Mouse (Mus musculus) liver, embryonic 11.5 days (tissue): ENCODE results near the gene Lce1a1. TPM values are rescaled to one million over a fixed set of nuclear protein-coding genes. Genes with fewer than 3 reads are reported as not detected.

Source experiments
- ATAC-seq: fragments of 200-750 bp; cut with Nextera tagmentation; replicated peaks from 2 replicates; pipeline ENCODE4 v1.8.0; 2017; ENCODE audit warnings: moderate number of reproducible peaks, mild to moderate bottlenecking, moderate TSS enrichment, moderate library complexity; ENCODE audit not compliant: low FRiP score
- DNase-seq: peaks from one replicate; pipeline ENCODE4 v3.0.0-alpha.2; 2017; ENCODE audit warnings: low spot score
- H3K27ac ChIP-seq: fragments of 300-500 bp; sonication (generic); 2 replicates; pipeline ENCODE4 v1.5.1; 2014; ENCODE audit warnings: mild to moderate bottlenecking, low read depth, low read length, control low read depth
- H3K27me3 ChIP-seq: fragments of 300-500 bp; sonication (generic); replicated peaks from 2 replicates; pipeline ENCODE4 v1.6.1; 2014; ENCODE audit warnings: low read length, mixed read lengths; ENCODE audit not compliant: control insufficient read depth, insufficient read depth
- H3K36me3 ChIP-seq: fragments of 300-500 bp; sonication (generic); 2 replicates; pipeline ENCODE4 v1.6.1; 2014; ENCODE audit warnings: mild to moderate bottlenecking, low read length, moderate library complexity, mixed read lengths; ENCODE audit not compliant: control insufficient read depth, insufficient read depth
- H3K4me1 ChIP-seq: fragments of 300-500 bp; sonication (generic); replicated peaks from 2 replicates; pipeline ENCODE4 v1.6.1; 2014; ENCODE audit warnings: low read length, mixed read lengths; ENCODE audit not compliant: control insufficient read depth, insufficient read depth
- H3K4me2 ChIP-seq: fragments of 300-500 bp; sonication (generic); 2 replicates; pipeline ENCODE4 v1.6.1; 2014; ENCODE audit warnings: mild to moderate bottlenecking, control low read depth, moderate library complexity
- H3K4me3 ChIP-seq: fragments of 300-500 bp; sonication (generic); 2 replicates; pipeline ENCODE4 v1.5.1; 2014; ENCODE audit warnings: low read depth, low read length, control low read depth
- H3K9ac ChIP-seq: fragments of 300-500 bp; sonication (generic); 2 replicates; pipeline ENCODE4 v1.6.1; 2014; ENCODE audit warnings: low read depth, low read length, control low read depth
- H3K9me3 ChIP-seq: fragments of 300-500 bp; sonication (generic); 2 replicates; pipeline ENCODE4 v1.6.1; 2016; ENCODE audit warnings: low read length, inconsistent platforms, mixed read lengths; ENCODE audit not compliant: control insufficient read depth
- WGBS: fragments of 180-500 bp; shearing (Covaris S2); extraction: QIAGEN DNeasy Blood & Tissue Kit; methylation state at CpG from one replicate; pipeline ENCODE4 v1.1.7; 2014; 5-methylcytosine and 5-hydroxymethylcytosine counted together
- polyA plus RNA-seq: library from polyadenylated mRNA; unstranded; fragments of >200 nt; fragmentation: Nextera tagmentation; extraction: Ambion mirVana; gene quantifications from 2 replicates; pipeline ENCODE4 v1.2.1, GENCODE M21; 2014

The Lce1a1 gene
- polyA plus RNA-seq, 1 experiment from 2014 or later, result not detected

DNA sequence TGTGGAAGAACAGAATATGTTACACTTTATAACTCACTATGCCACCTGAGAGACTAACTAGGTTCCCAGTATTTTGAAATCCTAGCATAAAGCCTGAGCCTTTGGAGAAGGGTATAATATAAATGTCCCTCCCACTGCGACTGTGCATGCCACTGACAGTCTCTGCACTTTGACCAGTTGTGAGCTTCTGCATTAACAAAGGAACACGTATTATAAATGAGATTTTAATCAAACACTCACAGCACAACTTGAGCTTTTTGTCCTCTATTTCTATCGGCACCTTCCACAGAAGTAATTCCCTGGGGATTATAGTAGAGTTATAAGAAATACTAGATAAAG is 9.5 kb downstream of the Lce1a1 start:
- Histone ChIP-seq H3K4me3 (no peak overlapping the region), H3K27me3 (no peaks in the 10 kb centered on the region), H3K9ac (no peak overlapping the region), H3K4me2 (no peak overlapping the region), H3K4me1 (no peaks in the 10 kb centered on the region), H3K27ac (no peak overlapping the region), H3K36me3 (no peaks in the 10 kb centered on the region), H3K9me3 (no peaks in the 10 kb centered on the region)
- 77% methylated on average over 3 of the region's 3 CpGs for WGBS
- no peak for DNase-seq
- ATAC-seq, result no peak

DNA sequence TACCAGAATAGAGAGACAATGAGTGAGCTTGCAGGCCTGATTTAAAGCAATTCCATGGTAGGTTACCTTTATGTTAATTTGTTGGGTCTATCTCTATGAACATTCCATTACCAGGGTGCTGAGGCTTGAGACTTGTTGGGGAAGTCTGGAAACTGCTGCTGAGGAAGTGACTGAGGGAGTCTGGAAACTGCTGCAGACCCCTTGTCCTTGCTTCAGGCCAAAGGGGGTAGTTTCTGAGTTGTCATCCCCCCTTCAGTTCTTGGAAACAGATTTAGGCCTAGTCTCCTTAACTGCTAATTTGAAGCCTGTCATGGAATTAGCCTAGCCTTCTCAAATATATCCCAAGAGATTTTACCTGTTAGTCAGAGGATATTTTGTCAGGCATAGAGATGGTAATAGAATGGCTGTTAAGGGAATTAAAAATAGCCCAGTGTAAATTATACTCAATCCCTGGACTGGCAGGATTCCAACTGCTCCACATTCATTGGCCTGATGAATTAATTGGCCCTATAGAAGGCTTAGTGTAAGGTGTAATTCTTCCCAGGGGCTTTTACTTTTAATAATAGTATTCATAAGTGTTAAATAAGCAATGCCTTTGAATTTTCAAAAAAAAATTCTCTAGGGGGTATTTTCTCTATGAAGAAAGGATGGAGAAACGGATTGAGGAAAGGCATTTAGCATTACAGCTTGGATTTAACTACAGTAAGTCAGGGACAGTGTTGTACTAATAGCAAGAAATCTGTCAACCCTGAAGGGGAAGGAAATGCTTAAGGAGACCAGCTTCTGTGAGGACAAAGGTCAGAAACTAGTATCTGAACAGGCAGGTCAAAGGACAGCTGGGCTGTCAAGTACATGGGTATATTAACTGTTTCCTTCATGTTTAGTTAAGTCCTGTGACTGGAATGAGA is 10.1 kb downstream of the Lce1a1 start:
- ATAC-seq, result no peak
- no peaks in the 10 kb centered on the region for H3K9me3 ChIP-seq
- WGBS, result 42% methylated on average over 1 of the region's 1 CpGs

DNA sequence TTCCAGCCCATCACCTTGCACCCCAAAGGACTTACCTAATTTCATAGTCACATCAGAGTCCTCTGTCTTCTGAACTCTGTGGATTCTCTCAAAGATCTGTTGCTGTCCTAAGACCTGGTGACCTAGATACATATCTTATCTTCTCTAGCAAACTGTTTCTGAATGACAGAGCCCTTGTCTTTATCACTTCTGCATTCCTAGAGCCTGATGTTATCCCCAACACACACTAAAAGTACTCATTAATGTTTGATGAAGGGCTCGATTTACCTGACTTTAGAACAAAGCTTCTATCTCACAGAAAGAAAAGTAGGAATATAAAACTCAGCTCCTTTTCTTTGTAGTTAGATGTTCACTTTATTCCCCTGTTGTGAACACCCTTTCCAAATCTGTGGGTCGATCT is 26.5 kb downstream of the Lce1a1 start, which contains the start of gene Lce6a:
TSS of gene Lce6a (minus strand) at position 101 of the 400 bp plus-strand sequence.
- H3K9me3 ChIP-seq, result no peaks in the 10 kb centered on the region
- WGBS, result 66% methylated on average over 2 of the region's 2 CpGs

More for the DNA sequence above, 10.1 kb downstream of the Lce1a1 start:
- H3K9ac ChIP-seq, result no peak overlapping the region
- H3K4me3 ChIP-seq, result no peak overlapping the region
- no peaks in the 10 kb centered on the region for H3K36me3 ChIP-seq
- H3K27me3 ChIP-seq, result no peaks in the 10 kb centered on the region
- no peak for DNase-seq
- H3K4me2 ChIP-seq, result no peak overlapping the region
- H3K4me1 ChIP-seq, result no peaks in the 10 kb centered on the region
- no peak overlapping the region for H3K27ac ChIP-seq

DNA sequence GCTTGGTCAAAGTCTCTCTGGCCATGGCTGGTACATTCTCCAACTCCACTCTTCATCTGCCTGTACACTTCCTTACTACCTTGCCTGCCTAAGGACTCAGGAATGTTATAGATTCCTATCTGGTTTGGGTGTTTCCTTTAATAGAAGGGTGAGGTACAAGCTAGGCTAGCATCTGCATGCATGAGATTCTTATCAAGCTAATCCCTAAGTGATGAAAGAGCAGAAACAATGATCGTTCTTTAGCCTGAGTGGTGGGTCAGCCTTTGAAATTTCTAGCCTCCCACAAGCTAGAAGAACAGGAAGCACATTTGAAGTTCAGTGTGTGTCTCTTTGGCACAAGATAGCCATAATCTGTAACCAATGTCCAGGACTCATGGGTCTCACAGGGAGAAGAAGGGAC is 38.3 kb downstream of the Lce1a1 start:
- Histone ChIP-seq H3K27me3 (no peaks in the 10 kb centered on the region), H3K4me3 (no peak overlapping the region), H3K4me2 (no peak overlapping the region), H3K4me1 (no peaks in the 10 kb centered on the region), H3K9me3 (no peaks in the 10 kb centered on the region), H3K36me3 (no peaks in the 10 kb centered on the region), H3K27ac (no peak overlapping the region), H3K9ac (no peak overlapping the region)
- DNase-seq (no peak), ATAC-seq (no peak)
- 48% methylated on average over 1 of the region's 1 CpGs for WGBS

More for the DNA sequence above, 26.5 kb downstream of the Lce1a1 start, which contains the start of gene Lce6a:
- Histone ChIP-seq H3K4me2 (no peak within 1 kb of the TSS), H3K4me1 (no peaks in the 10 kb centered on the region), H3K27me3 (no peaks in the 10 kb centered on the region), H3K36me3 (no peaks in the 10 kb centered on the region), H3K9ac (no peak within 1 kb of the TSS), H3K4me3 (no peak within 1 kb of the TSS), H3K27ac (no peak within 1 kb of the TSS)
- DNase-seq, result no peak
- ATAC-seq, result no peak

DNA sequence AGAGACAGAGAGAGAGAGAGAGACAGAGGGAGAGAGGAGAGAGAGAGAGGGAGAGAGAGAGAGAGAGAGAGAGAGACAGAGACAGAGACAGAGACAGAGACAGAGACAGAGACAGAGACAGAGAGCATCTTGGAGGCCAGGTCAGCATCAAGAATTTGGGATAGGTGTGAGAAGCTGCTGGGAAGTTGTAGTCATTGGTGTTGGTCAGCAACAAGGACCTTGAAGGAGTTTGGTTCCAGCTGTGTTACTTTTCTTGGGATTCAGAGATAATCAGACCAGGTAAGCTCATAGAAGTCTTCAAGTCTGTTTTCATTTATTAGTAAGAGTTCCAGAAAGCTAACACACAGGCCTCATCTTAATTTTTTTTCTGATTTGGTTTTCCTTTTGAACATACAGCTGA is 40.7 kb downstream of the Lce1a1 start, which contains the start of gene 2210017I01Rik:
TSS of gene 2210017I01Rik (minus strand) at position 101 of the 400 bp plus-strand sequence.
- Histone ChIP-seq H3K4me3 (no peak within 1 kb of the TSS), H3K9ac (no peak within 1 kb of the TSS), H3K27me3 (no peaks in the 10 kb centered on the region), H3K4me2 (no peak within 1 kb of the TSS), H3K27ac (no peak within 1 kb of the TSS), H3K4me1 (no peaks in the 10 kb centered on the region), H3K36me3 (no peaks in the 10 kb centered on the region), H3K9me3 (no peaks in the 10 kb centered on the region)
- ATAC-seq (no peak), DNase-seq (no peak)

DNA sequence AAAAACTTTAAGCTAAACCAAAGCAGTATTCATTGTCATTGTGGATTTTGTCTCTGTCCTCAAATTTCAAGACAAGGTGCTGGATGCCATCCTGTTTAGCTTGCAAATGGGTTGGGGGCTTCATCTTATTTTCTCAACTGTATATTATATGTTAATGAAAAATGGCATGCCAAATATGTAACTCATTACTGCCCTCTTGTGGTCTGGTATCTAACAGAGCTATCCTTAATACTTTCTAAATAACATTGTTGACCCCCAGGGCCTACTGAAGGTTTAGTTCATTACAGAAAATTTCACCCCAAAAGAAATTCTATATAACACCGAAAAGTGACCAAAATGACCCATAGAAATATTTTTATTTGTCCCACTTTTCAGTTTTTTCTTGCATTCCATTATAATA is 45.9 kb downstream of the Lce1a1 start:
- no peak for DNase-seq

DNA sequence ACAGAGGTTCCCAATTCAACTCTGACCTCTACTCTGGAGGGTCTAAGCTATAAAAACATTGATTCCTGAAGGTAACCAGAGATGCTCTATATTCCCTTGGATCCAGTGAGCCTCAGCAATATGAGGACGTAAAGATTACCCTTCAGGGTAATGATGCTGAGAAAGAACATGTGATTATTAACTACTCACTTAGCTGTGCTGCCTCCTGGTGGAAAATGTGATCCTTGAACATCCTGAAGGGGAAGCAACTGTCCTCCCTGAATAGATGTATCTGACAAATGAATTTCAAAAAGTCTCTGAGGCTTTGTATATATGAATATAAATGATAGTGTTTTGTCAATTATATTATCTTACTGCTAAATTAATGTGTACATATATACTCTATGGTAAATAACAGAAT is 47.7 kb downstream of the Lce1a1 start:
- Histone ChIP-seq H3K36me3 (no peaks in the 10 kb centered on the region), H3K4me3 (no peak overlapping the region), H3K9ac (no peak overlapping the region), H3K27me3 (no peaks in the 10 kb centered on the region), H3K27ac (no peak overlapping the region), H3K4me2 (no peak overlapping the region), H3K9me3 (no peaks in the 10 kb centered on the region), H3K4me1 (no peaks in the 10 kb centered on the region)
- 50% methylated on average over 1 of the region's 1 CpGs for WGBS
- DNase-seq (no peak), ATAC-seq (no peak)

More for the DNA sequence above, 45.9 kb downstream of the Lce1a1 start:
- Histone ChIP-seq H3K4me3 (no peak overlapping the region), H3K36me3 (no peaks in the 10 kb centered on the region), H3K4me2 (no peak overlapping the region), H3K27me3 (no peaks in the 10 kb centered on the region), H3K9me3 (no peaks in the 10 kb centered on the region), H3K9ac (no peak overlapping the region), H3K27ac (no peak overlapping the region), H3K4me1 (no peaks in the 10 kb centered on the region)
- no peak for ATAC-seq
- WGBS, result 28% methylated on average over 1 of the region's 1 CpGs

DNA sequence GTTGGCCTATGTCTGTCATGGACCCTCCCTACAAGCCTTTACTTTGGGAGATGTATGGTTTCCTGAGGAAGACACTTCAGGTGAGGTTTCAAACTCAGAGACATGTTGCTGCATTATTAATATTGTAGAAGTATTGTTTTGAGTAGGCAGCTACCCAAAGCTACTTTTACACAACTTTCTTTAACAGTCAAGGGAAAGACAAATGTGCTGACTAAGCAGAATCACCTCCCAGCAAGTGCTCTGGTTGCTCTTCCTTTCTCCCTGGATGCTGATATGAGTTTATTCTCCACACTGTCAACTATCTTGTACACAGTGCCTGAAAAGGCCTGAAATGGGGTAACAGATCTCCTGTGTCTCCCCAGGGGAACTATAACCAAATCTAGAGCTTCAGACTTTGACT is 48.1 kb downstream of the Lce1a1 start:
- ATAC-seq (no peak), DNase-seq (no peak)
- Histone ChIP-seq H3K36me3 (no peaks in the 10 kb centered on the region), H3K9ac (no peak overlapping the region), H3K4me1 (no peaks in the 10 kb centered on the region), H3K27me3 (no peaks in the 10 kb centered on the region), H3K9me3 (no peaks in the 10 kb centered on the region), H3K4me3 (no peak overlapping the region), H3K4me2 (no peak overlapping the region), H3K27ac (no peak overlapping the region)

DNA sequence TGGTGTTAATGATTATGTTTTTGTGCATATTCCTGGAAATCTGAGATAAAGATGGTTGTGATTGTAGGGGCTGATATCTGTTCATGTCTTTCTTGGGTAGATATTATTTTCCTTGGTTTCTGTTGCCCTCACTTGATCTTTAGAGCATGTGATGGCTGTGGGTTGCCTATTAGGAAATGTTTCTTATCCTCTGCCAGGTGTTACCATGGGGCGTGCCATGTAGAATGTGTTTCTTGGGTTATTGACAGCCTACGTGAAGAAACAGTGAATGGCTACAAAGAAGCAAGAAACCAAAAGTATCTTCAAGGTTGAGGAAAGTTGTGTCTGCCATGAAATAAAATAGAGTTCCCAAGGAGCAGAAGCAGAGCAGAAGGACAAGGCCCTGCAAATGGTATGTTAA is 49.7 kb downstream of the Lce1a1 start:
- Histone ChIP-seq H3K36me3 (no peaks in the 10 kb centered on the region), H3K4me3 (no peak overlapping the region), H3K4me1 (no peaks in the 10 kb centered on the region), H3K9ac (no peak overlapping the region), H3K27ac (no peak overlapping the region), H3K9me3 (no peaks in the 10 kb centered on the region), H3K27me3 (no peaks in the 10 kb centered on the region), H3K4me2 (no peak overlapping the region)
- ATAC-seq (no peak), DNase-seq (no peak)
- WGBS, result 85% methylated on average over 2 of the region's 2 CpGs
